Mouse (Mus musculus): ENCODE data around the gene Eif2b5. TPM values are rescaled to one million over a fixed set of nuclear protein-coding genes. Genes with fewer than 3 reads are reported as not detected.
"Not testable (repeated sequence)": the region's sequence is repeated elsewhere in the genome, so short reads cannot be mapped to it uniquely, and the experiment has no call there.

The Eif2b5 gene
- polyA plus RNA-seq, 1 experiment from 2014 or later, result 164 TPM

- no peak for DNase-seq (ENCODE audit: low spot score)
- 75% methylated on average over 3 of the region's 3 CpGs for WGBS
- Histone ChIP-seq H3K4me3 (no peak overlapping the region), H3K4me1 (peaks cover 7% of the 10 kb centered on the region; the same call in 1 of the 2 replicates), H3K9me3 (replicated peaks) (no peaks in the 10 kb centered on the region), H3K36me3 (no peaks in the 10 kb centered on the region), H3K27ac (no peak overlapping the region), H3K27me3 (ENCODE audit: low read depth, poor library complexity, severe bottlenecking) (no peaks in the 10 kb centered on the region)
Observed at GRCm38 (mm10) chr16:20477270-20477669, 21.3 kb upstream of the Eif2b5 start.

GRCm38 (mm10) chr16:20478504-20478903 lies 20.1 kb upstream of the Eif2b5 start:
- no peak for DNase-seq (ENCODE audit: low spot score)
- Histone ChIP-seq H3K4me1 (peaks cover 7% of the 10 kb centered on the region; the same call in 1 of the 2 replicates), H3K36me3 (no peaks in the 10 kb centered on the region), H3K27me3 (ENCODE audit: low read depth, poor library complexity, severe bottlenecking) (no peaks in the 10 kb centered on the region), H3K27ac (no peak overlapping the region), H3K9me3 (replicated peaks) (no peaks in the 10 kb centered on the region), H3K4me3 (no peak overlapping the region)
- WGBS, result 66% methylated on average over 2 of the region's 2 CpGs

- not testable (repeated sequence) for H3K36me3 ChIP-seq
- WGBS, result 94% methylated on average over 12 of the region's 12 CpGs
Observed at GRCm38 (mm10) chr16:20479026-20479760, 19.4 kb upstream of the Eif2b5 start.

GRCm38 (mm10) chr16:20480115-20480514 lies 18.5 kb upstream of the Eif2b5 start:
- Histone ChIP-seq H3K27ac (no peak overlapping the region), H3K9me3 (replicated peaks) (no peaks in the 10 kb centered on the region), H3K4me3 (no peak overlapping the region), H3K4me1 (peaks cover 7% of the 10 kb centered on the region; the same call in 1 of the 2 replicates), H3K36me3 (no peaks in the 10 kb centered on the region), H3K27me3 (ENCODE audit: low read depth, poor library complexity, severe bottlenecking) (no peaks in the 10 kb centered on the region)
- DNase-seq (ENCODE audit: low spot score), result no peak
- WGBS, result 41% methylated on average over 3 of the region's 3 CpGs

More at GRCm38 (mm10) chr16:20479026-20479760, 19.4 kb upstream of the Eif2b5 start:
- not testable (repeated sequence) for DNase-seq (ENCODE audit: low spot score); H3K9me3 ChIP-seq (replicated peaks); H3K27ac ChIP-seq; H3K27me3 ChIP-seq (ENCODE audit: low read depth, poor library complexity, severe bottlenecking); H3K4me1 ChIP-seq; H3K4me3 ChIP-seq

- 75% methylated on average over 2 of the region's 2 CpGs for WGBS
- no peaks in the 10 kb centered on the region for H3K9me3 ChIP-seq (replicated peaks)
- H3K27ac ChIP-seq, result no peak overlapping the region
- H3K27me3 ChIP-seq (ENCODE audit: low read depth, poor library complexity, severe bottlenecking), result no peaks in the 10 kb centered on the region
- no peak for DNase-seq (ENCODE audit: low spot score)
- H3K36me3 ChIP-seq, result no peaks in the 10 kb centered on the region
- H3K4me3 ChIP-seq, result no peak overlapping the region
- H3K4me1 ChIP-seq, result peaks cover 7% of the 10 kb centered on the region; the same call in 1 of the 2 replicates
Observed at GRCm38 (mm10) chr16:20481746-20482145, 16.9 kb upstream of the Eif2b5 start.

GRCm38 (mm10) chr16:20483716-20484115 lies 14.9 kb upstream of the Eif2b5 start:
- not testable (repeated sequence) for H3K4me1 ChIP-seq; H3K27ac ChIP-seq; H3K9me3 ChIP-seq (replicated peaks); H3K36me3 ChIP-seq; H3K4me3 ChIP-seq; DNase-seq (ENCODE audit: low spot score); H3K27me3 ChIP-seq (ENCODE audit: low read depth, poor library complexity, severe bottlenecking)
- WGBS, result 86% methylated on average over 7 of the region's 7 CpGs

GRCm38 (mm10) chr16:20485061-20485460 lies 13.6 kb upstream of the Eif2b5 start:
- Histone ChIP-seq H3K9me3 (replicated peaks) (no peaks in the 10 kb centered on the region), H3K4me1 (no peaks in the 10 kb centered on the region), H3K27me3 (ENCODE audit: low read depth, poor library complexity, severe bottlenecking) (no peaks in the 10 kb centered on the region), H3K4me3 (no peak overlapping the region), H3K27ac (no peak overlapping the region), H3K36me3 (no peaks in the 10 kb centered on the region)
- WGBS, result 47% methylated on average over 4 of the region's 4 CpGs
- no peak for DNase-seq (ENCODE audit: low spot score)

GRCm38 (mm10) chr16:20486048-20486447 lies 12.6 kb upstream of the Eif2b5 start:
- Histone ChIP-seq H3K27ac (no peak overlapping the region), H3K36me3 (no peaks in the 10 kb centered on the region), H3K4me3 (no peak overlapping the region), H3K9me3 (replicated peaks) (no peaks in the 10 kb centered on the region), H3K4me1 (no peaks in the 10 kb centered on the region), H3K27me3 (ENCODE audit: low read depth, poor library complexity, severe bottlenecking) (no peaks in the 10 kb centered on the region)
- WGBS, result 67% methylated on average over 3 of the region's 3 CpGs
- DNase-seq (ENCODE audit: low spot score), result no peak

- Histone ChIP-seq H3K27ac (no peak overlapping the region), H3K4me1 (no peaks in the 10 kb centered on the region), H3K27me3 (ENCODE audit: low read depth, poor library complexity, severe bottlenecking) (no peaks in the 10 kb centered on the region), H3K9me3 (replicated peaks) (no peaks in the 10 kb centered on the region), H3K36me3 (no peaks in the 10 kb centered on the region), H3K4me3 (no peak overlapping the region)
- no peak for DNase-seq (ENCODE audit: low spot score)
- WGBS, result 84% methylated on average over 1 of the region's 1 CpGs
Observed at GRCm38 (mm10) chr16:20488151-20488550, 10.5 kb upstream of the Eif2b5 start.

- H3K36me3 ChIP-seq; H3K4me3 ChIP-seq; H3K27me3 ChIP-seq (ENCODE audit: low read depth, poor library complexity, severe bottlenecking); H3K27ac ChIP-seq; H3K4me1 ChIP-seq; H3K9me3 ChIP-seq (replicated peaks); DNase-seq (ENCODE audit: low spot score): not testable (repeated sequence)
- 82% methylated on average over 9 of the region's 9 CpGs for WGBS
Observed at GRCm38 (mm10) chr16:20488751-20489150, 9.9 kb upstream of the Eif2b5 start.

- Histone ChIP-seq H3K4me1 (no peaks in the 10 kb centered on the region), H3K27me3 (ENCODE audit: low read depth, poor library complexity, severe bottlenecking) (no peaks in the 10 kb centered on the region), H3K36me3 (no peaks in the 10 kb centered on the region), H3K27ac (no peak overlapping the region), H3K4me3 (no peak overlapping the region), H3K9me3 (replicated peaks) (no peaks in the 10 kb centered on the region)
- whole genome bisulfite sequencing, result 84% methylated on average over 2 of the region's 2 CpGs
- no peak for DNase-seq (ENCODE audit: low spot score)
Observed at GRCm38 (mm10) chr16:20489233-20489632, 9.4 kb upstream of the Eif2b5 start.

- no peak overlapping the region for H3K27ac ChIP-seq
- no peak for DNase-seq (ENCODE audit: low spot score)
- no peaks in the 10 kb centered on the region for H3K4me1 ChIP-seq
- 54% methylated on average over 2 of the region's 2 CpGs for WGBS
- no peak overlapping the region for H3K4me3 ChIP-seq
- no peaks in the 10 kb centered on the region for H3K9me3 ChIP-seq (replicated peaks)
- no peaks in the 10 kb centered on the region for H3K36me3 ChIP-seq
- H3K27me3 ChIP-seq (ENCODE audit: low read depth, poor library complexity, severe bottlenecking), result no peaks in the 10 kb centered on the region
Observed at GRCm38 (mm10) chr16:20490581-20490980, 8.0 kb upstream of the Eif2b5 start.

- no peak overlapping the region for H3K4me3 ChIP-seq
- DNase-seq (ENCODE audit: low spot score), result no peak
- WGBS, result 77% methylated on average over 2 of the region's 2 CpGs
- H3K27me3 ChIP-seq (ENCODE audit: low read depth, poor library complexity, severe bottlenecking), result no peaks in the 10 kb centered on the region
- H3K36me3 ChIP-seq, result no peaks in the 10 kb centered on the region
- no peak overlapping the region for H3K27ac ChIP-seq
- no peaks in the 10 kb centered on the region for H3K4me1 ChIP-seq
- H3K9me3 ChIP-seq (replicated peaks), result no peaks in the 10 kb centered on the region
Observed at GRCm38 (mm10) chr16:20491301-20491700, 7.3 kb upstream of the Eif2b5 start.

- Histone ChIP-seq H3K27ac (no peak overlapping the region), H3K36me3 (no peaks in the 10 kb centered on the region), H3K4me3 (no peak overlapping the region), H3K4me1 (peaks cover 9% of the 10 kb centered on the region), H3K9me3 (replicated peaks) (no peaks in the 10 kb centered on the region), H3K27me3 (ENCODE audit: low read depth, poor library complexity, severe bottlenecking) (peaks cover 16% of the 10 kb centered on the region)
- DNase-seq (ENCODE audit: low spot score), result no peak
- 88% methylated on average over 2 of the region's 2 CpGs for WGBS
Observed at GRCm38 (mm10) chr16:20493452-20493851, 5.2 kb upstream of the Eif2b5 start.
